Mouse (Mus musculus): Measurements from ENCODE around the gene Rb1.

GRCm38 (mm10) chr14:73168605-73169004, 157.0 kb downstream of the Rb1 start:
- TF ChIP-seq CTCF (IDR thresholded peaks at IDR 0.05; ENCODE audit: low read depth) = no peak
- TF ChIP-seq EP300 (IDR thresholded peaks at IDR 0.05; ENCODE audit: low read depth) = no peak

All from heart, postnatal 0 days (tissue).